Mouse (Mus musculus) forebrain, postnatal 0 days (tissue): Measurements from ENCODE around the gene Gm43064. TPM values are rescaled to one million over a fixed set of nuclear protein-coding genes. Genes with fewer than 3 reads are reported as not detected.
A peak's percentile ranks its signal among the peaks of the same experiment; 100 is the strongest.
"Not testable (repeated sequence)": the region's sequence is repeated elsewhere in the genome, so short reads cannot be mapped to it uniquely, and the experiment has no call there.

Experiments
- ATAC-seq: fragments of 200-750 bp; cut with Nextera tagmentation; 2 replicates; pipeline ENCODE4 v1.8.0; 2017; ENCODE audit warnings: mild to moderate bottlenecking, moderate library complexity
- DNase-seq: peaks from one replicate; pipeline ENCODE4 v3.0.0-alpha.2; 2015
- H3K27ac ChIP-seq: fragments of 300-500 bp; sonication (generic); 2 replicates; pipeline ENCODE4 v1.5.1; 2014; ENCODE audit warnings: low read depth, mild to moderate bottlenecking, antibody characterized with exemption, low read length, moderate library complexity, mixed read lengths
- H3K27me3 ChIP-seq: fragments of 300-500 bp; sonication (generic); 2 replicates; pipeline ENCODE4 v1.6.1; 2014; ENCODE audit warnings: mild to moderate bottlenecking, low read length, mixed read lengths; ENCODE audit not compliant: insufficient read depth
- H3K36me3 ChIP-seq: fragments of 300-500 bp; sonication (generic); 2 replicates; pipeline ENCODE4 v1.6.1; 2014; ENCODE audit warnings: mild to moderate bottlenecking, moderate library complexity; ENCODE audit not compliant: insufficient read depth
- H3K4me1 ChIP-seq: fragments of 300-500 bp; sonication (generic); 2 replicates; pipeline ENCODE4 v1.6.1; 2014; ENCODE audit warnings: antibody characterized with exemption; ENCODE audit not compliant: insufficient read depth
- H3K4me2 ChIP-seq: fragments of 300-500 bp; sonication (generic); 2 replicates; pipeline ENCODE4 v1.6.1; 2014; ENCODE audit warnings: low read depth, mild to moderate bottlenecking, moderate library complexity
- H3K4me3 ChIP-seq: fragments of 300-500 bp; sonication (generic); 2 replicates; pipeline ENCODE4 v1.5.1; 2014; ENCODE audit warnings: low read depth, low read length, mixed read lengths
- H3K9ac ChIP-seq: fragments of 300-500 bp; sonication (generic); 2 replicates; pipeline ENCODE4 v1.6.1; 2014; ENCODE audit warnings: mild to moderate bottlenecking
- H3K9me3 ChIP-seq: fragments of 300-500 bp; sonication (generic); 2 replicates; pipeline ENCODE4 v1.6.1; 2016; ENCODE audit warnings: low read length
- CTCF ChIP-seq: sonication (generic); IDR thresholded peaks from 2 replicates; pipeline ENCODE4 v1.5.1; 2016; ENCODE audit warnings: antibody characterized with exemption, control low read depth, low read depth
- WGBS: fragments of 180-500 bp; shearing (Covaris S2); extraction: QIAGEN DNeasy Blood & Tissue Kit; methylation state at CpG from one replicate; pipeline ENCODE4 v1.1.7; 2014; 5-methylcytosine and 5-hydroxymethylcytosine counted together
- polyA plus RNA-seq: library from polyadenylated mRNA; unstranded; fragments of >200 nt; fragmentation: Nextera tagmentation; extraction: Ambion mirVana; gene quantifications from 2 replicates; pipeline ENCODE4 v1.2.1, GENCODE M21; 2015
- total RNA-seq: library from RNA; depleted of rRNA; stranded (reverse); fragments of >200 nt; gene quantifications from 2 replicates; pipeline ENCODE4 v1.2.3, GENCODE M21; 2014

Gm43064 gene
- total and polyA plus RNA-seq, 2 experiments from 2014 or later = 0.08 to 0.29 TPM

DNA sequence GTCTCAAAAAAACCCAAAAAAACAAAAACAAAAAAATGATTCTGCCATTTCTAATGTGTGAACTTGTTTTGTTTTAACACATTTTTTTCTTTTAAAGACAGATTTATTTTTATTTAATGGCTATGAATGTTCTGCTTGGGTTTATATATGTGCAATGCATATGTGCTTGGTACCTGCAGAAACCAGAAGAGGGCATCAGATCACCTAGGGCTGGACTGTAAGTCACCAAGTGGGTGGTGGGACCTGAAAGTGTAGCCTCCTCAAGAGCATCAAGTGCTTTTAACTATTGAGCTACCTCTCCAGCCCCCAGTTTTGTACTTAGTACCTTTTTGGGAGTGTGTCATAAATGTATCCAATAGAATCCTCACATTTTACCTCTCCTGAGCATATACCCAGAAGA lies 18.2 kb downstream of the Gm43064 start:
- Histone ChIP-seq H3K4me2 (no peak overlapping the region), H3K4me3 (no peak overlapping the region), H3K9me3 (no peaks in the 10 kb centered on the region), H3K27ac (no peak overlapping the region), H3K27me3 (no peaks in the 10 kb centered on the region), H3K4me1 (no peaks in the 10 kb centered on the region), H3K36me3 (peaks cover 3% of the 10 kb centered on the region; the same call in 1 of the 2 replicates), H3K9ac (no peak overlapping the region)
- no peak for DNase-seq
- TF ChIP-seq CTCF = no peak
- no peak for ATAC-seq

DNA sequence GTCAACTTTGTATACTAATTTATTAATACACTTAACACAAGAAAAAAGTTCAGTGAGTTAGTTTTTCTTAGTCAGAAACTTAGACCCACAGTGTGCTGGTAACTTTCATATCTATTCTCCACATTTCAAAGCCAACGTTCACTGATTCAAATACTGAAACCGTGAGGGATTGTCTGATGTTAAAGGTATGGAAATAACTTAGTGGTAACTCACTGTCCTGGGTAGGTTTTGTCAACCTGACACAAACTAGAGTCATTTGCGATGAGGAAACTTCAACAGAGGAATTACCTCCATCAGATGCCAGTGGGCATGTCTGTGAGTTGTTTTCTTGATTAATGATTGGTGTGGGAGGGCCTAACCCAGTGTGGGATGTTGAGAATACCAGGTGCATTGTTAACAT lies 19.7 kb downstream of the Gm43064 start:
- no peak for TF ChIP-seq CTCF
- no peaks in the 10 kb centered on the region for H3K4me1 ChIP-seq
- DNase-seq (no peak), ATAC-seq (no peak)
- H3K27me3 ChIP-seq = no peaks in the 10 kb centered on the region
- no peak overlapping the region for H3K4me3 ChIP-seq
- no peaks in the 10 kb centered on the region for H3K9me3 ChIP-seq
- no peak overlapping the region for H3K4me2 ChIP-seq
- no peaks in the 10 kb centered on the region for H3K36me3 ChIP-seq
- WGBS = 93% methylated on average over 3 of the region's 3 CpGs
- H3K27ac ChIP-seq = no peak overlapping the region
- no peak overlapping the region for H3K9ac ChIP-seq

DNA sequence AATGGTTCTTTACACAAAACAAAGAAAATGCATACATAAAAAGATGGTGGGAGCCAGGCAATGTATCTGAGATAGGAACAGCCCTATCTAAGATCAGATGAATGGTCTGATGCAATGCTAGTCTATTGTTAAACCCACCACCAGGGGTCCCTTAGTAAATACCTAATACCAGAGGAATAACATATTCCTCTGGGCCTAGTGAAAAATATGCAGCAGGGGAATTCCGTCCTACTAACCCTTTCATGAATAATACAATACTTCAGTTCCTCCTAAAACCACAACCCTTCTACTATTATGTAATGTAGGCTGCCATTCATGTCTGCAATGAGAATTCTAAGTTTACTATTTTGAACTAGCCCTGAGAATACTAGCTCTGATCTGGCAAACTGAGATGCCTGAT lies 21.3 kb downstream of the Gm43064 start:
- not testable (repeated sequence) for H3K27me3 ChIP-seq, DNase-seq, H3K4me3 ChIP-seq, ATAC-seq, H3K9me3 ChIP-seq, H3K4me1 ChIP-seq, H3K9ac ChIP-seq, H3K36me3 ChIP-seq, H3K27ac ChIP-seq, H3K4me2 ChIP-seq
- peak; percentile 37 for TF ChIP-seq CTCF
- 39% methylated on average over 1 of the region's 1 CpGs for WGBS

DNA sequence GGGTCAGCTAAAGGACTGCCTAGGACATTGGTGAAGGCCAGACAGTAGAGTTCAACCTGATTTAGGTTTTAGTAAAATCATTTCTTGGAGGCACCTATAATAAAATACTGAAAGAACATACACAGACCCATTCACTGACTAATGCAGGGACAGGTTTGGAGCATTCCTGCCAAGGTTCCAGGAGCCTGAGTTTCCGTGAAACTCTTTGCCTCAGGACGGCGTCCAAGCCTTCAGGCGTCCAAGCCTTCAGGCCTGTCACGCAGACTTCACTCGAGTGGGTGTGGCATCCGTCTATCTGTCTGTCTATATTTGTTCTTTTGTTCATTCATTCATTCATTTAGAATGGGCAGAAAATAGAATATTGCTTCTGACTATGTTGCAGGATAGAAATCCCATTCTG lies 21.8 kb downstream of the Gm43064 start:
- Histone ChIP-seq H3K36me3 (no peaks in the 10 kb centered on the region), H3K27me3 (no peaks in the 10 kb centered on the region), H3K4me1 (no peaks in the 10 kb centered on the region), H3K9ac (no peak overlapping the region), H3K27ac (no peak overlapping the region), H3K9me3 (no peaks in the 10 kb centered on the region), H3K4me2 (no peak overlapping the region), H3K4me3 (no peak overlapping the region)
- TF ChIP-seq CTCF = no peak
- 75% methylated on average over 7 of the region's 7 CpGs for WGBS
- DNase-seq (no peak), ATAC-seq (no peak)

DNA sequence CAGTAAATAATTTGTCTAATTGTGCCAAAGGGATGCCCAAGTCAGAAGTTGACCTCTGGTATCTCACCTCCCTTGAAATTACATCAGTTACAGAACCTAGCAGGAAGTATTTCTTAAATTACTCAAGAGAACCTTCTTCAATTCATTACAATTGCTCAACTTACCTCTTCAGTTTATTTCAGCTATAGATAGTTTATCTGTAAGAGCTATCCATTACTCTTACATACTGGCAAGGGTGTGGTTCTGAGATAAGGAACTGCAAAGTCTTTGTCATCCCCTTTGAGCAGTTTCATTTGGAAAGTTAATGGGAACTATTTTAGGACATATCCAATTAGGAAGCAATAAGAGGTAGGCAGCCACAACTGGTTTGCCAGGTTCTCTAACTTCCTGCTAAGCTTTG lies 23.1 kb downstream of the Gm43064 start, which contains the start of gene Bcl2l15:
Gene Bcl2l15, plus strand, starts transcription at position 176 of the 400 bp plus-strand sequence.
- H3K4me3 ChIP-seq = no peak within 1 kb of the TSS
- no peak for TF ChIP-seq CTCF

DNA sequence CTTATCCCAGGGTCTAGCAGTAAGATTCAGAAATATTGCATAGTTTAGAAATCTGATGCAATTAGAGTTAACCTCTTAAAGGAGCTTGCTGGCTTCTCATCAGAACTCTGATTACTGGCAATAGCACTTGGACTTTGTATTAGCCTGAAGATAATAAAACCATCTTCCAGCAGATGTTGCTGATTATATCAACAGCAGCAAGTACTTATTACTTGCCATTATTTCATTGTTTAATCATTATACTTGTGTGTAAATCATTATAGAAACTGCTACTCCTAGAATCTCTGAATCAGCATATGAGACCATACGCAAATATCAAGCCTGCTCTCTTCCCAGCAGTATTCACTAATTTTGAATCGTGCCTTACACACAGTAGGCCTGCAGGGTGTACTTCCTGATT lies 24.6 kb downstream of the Gm43064 start:
- H3K4me1 ChIP-seq = no peaks in the 10 kb centered on the region

More for the DNA sequence above, 23.1 kb downstream of the Gm43064 start, which contains the start of gene Bcl2l15:
- Histone ChIP-seq H3K27me3 (no peaks in the 10 kb centered on the region), H3K4me2 (no peak within 1 kb of the TSS), H3K36me3 (no peaks in the 10 kb centered on the region), H3K27ac (no peak within 1 kb of the TSS), H3K9me3 (no peaks in the 10 kb centered on the region), H3K9ac (no peak within 1 kb of the TSS), H3K4me1 (no peaks in the 10 kb centered on the region)
- no peak for DNase-seq
- ATAC-seq = no peak

DNA sequence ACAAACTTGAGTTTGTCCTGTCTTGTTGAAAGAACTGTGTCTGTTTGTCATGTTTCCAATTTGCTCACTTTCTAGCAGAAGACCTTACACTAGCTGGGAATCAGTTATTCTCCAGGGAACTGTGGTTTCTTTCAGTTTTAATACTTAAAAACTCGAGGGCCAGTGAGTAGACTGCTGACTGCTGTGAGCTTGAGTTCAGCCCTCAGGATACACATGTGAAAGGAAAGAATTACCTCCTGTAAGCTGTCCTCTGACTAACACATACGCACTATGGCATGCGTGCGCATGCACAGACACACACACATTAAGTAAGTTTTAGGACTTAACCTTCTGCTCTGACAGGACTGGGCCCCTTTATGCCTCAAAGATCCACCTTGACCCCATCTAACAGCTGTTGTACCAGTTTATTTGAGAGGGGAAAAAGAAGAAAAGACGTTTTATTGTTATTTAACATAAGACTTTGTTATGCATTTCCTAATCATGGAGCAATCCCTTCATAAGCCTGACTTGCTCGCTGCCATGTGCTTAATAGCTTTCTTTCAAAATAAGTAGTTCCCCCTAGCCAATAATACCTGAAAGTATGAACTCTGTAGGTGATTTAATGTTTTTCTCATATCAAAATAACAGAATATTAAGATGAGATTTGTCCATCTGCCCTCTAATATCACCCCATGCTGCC lies 26.0 kb downstream of the Gm43064 start:
- H3K4me1 ChIP-seq = no peaks in the 10 kb centered on the region
- TF ChIP-seq CTCF = no peak
- no peak overlapping the region for H3K4me2 ChIP-seq
- H3K36me3 ChIP-seq = no peaks in the 10 kb centered on the region
- no peak for DNase-seq
- WGBS = 80% methylated on average over 6 of the region's 6 CpGs
- no peaks in the 10 kb centered on the region for H3K9me3 ChIP-seq
- no peak overlapping the region for H3K27ac ChIP-seq
- ATAC-seq = no peak
- H3K4me3 ChIP-seq = no peak overlapping the region
- no peaks in the 10 kb centered on the region for H3K27me3 ChIP-seq
- H3K9ac ChIP-seq = no peak overlapping the region

More for the DNA sequence above, 24.6 kb downstream of the Gm43064 start:
- no peaks in the 10 kb centered on the region for H3K9me3 ChIP-seq
- H3K4me2 ChIP-seq = no peak overlapping the region
- DNase-seq (no peak), ATAC-seq (no peak)
- WGBS = 84% methylated on average over 2 of the region's 2 CpGs
- no peaks in the 10 kb centered on the region for H3K36me3 ChIP-seq
- H3K4me3 ChIP-seq = no peak overlapping the region
- H3K27ac ChIP-seq = no peak overlapping the region
- TF ChIP-seq CTCF = no peak
- H3K27me3 ChIP-seq = no peaks in the 10 kb centered on the region
- H3K9ac ChIP-seq = no peak overlapping the region
